Mouse (Mus musculus) retina, adult 2 months (tissue): ENCODE data around the gene Scgb2b12.
"Not testable (repeated sequence)": the region's sequence is repeated elsewhere in the genome, so short reads cannot be mapped to it uniquely, and the experiment has no call there.

ENCODE experiments used
- DNase-seq: peaks from one replicate; pipeline ENCODE4 v3.0.0-alpha.2; 2012; ENCODE audit warnings: low read depth, low spot score

The Scgb2b12 gene

DNA sequence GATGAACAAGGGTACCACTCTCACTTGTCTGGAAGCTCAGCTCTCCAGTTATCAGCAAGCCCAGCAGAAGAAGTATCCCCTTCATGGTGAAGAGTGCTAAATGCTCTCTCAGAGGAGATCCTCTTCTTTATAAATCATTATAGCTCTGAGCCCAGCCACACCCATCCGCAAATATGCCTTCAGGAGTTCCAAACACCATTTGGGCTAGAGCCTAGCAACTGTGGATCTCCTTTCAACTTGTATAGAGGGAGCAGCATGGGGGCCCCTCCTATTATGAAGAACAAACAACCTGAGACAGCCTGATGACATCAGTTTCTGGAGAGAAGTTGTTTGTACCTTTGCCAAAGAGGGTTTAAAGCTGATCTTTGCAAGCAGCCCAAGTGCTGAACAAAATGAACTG is at the start of gene Scgb2b12:
Scgb2b12 (minus strand) TSS at position 101 of the 400 bp plus-strand sequence.
- not testable (repeated sequence) for DNase-seq

DNA sequence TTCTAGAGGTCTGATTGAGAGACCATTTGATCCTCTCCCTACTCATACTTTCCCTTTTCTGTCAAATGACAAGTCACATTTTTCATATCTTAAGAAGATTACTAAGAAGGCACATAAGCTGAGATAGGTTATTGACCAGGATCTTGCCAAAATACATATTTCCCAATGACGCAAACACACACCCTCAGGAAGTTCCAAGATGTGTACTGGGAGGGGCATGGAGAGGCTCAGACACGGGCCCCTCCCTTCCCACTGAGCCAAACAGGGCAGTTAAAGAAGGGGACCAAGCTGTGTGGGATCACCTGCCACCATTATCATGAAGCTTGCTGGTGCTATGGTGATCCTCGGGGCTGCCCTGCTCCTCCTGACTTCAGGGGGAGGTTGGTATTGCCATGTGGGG is 6.8 kb upstream of the Scgb2b12 start, which contains the start of gene Scgb1b12:
Scgb1b12 (plus strand) TSS at position 301 of the 400 bp plus-strand sequence.
- DNase-seq: not testable (repeated sequence)
